Mouse (Mus musculus) ZHBTc4 (cell line): ENCODE results near the gene Sorbs2.

Source experiments
- DNase-seq: peaks from one replicate; pipeline ENCODE4 v3.0.0-alpha.2; 2011; ENCODE audit warnings: low read depth, low spot score

Gene Sorbs2

GRCm38 (mm10) chr8:45751512-45752502 lies 244.2 kb downstream of the Sorbs2 start:
- DNase-seq = peak; percentile 34

- DNase-seq = no peak
Measured at GRCm38 (mm10) chr8:45755482-45755881, 247.9 kb downstream of the Sorbs2 start.

GRCm38 (mm10) chr8:45755972-45756371 lies 248.4 kb downstream of the Sorbs2 start:
- no peak for DNase-seq

- DNase-seq = no peak
Measured at GRCm38 (mm10) chr8:45760622-45761021, 253.0 kb downstream of the Sorbs2 start.

- DNase-seq = no peak
Measured at GRCm38 (mm10) chr8:45761053-45761452, 253.5 kb downstream of the Sorbs2 start.

- no peak for DNase-seq
Measured at GRCm38 (mm10) chr8:45762982-45763689, 255.5 kb downstream of the Sorbs2 start.

- no peak for DNase-seq
Measured at GRCm38 (mm10) chr8:45763690-45764342, 256.2 kb downstream of the Sorbs2 start.

- no peak for DNase-seq
Measured at GRCm38 (mm10) chr8:45766138-45766537, 258.6 kb downstream of the Sorbs2 start.

GRCm38 (mm10) chr8:45774841-45775240 lies 267.3 kb downstream of the Sorbs2 start:
- DNase-seq = no peak

- DNase-seq = no peak
Measured at GRCm38 (mm10) chr8:45775481-45775880, 267.9 kb downstream of the Sorbs2 start.

GRCm38 (mm10) chr8:45776366-45776765 lies 268.8 kb downstream of the Sorbs2 start:
- no peak for DNase-seq

- no peak for DNase-seq
Measured at GRCm38 (mm10) chr8:45776977-45777376, 269.4 kb downstream of the Sorbs2 start.

GRCm38 (mm10) chr8:45780585-45780984 lies 273.0 kb downstream of the Sorbs2 start:
- peak; percentile 51 for DNase-seq

- DNase-seq = no peak
Measured at GRCm38 (mm10) chr8:45788610-45789009, 281.0 kb downstream of the Sorbs2 start.

- DNase-seq = peak; percentile 66
Measured at GRCm38 (mm10) chr8:45794847-45795246, 287.3 kb downstream of the Sorbs2 start.

GRCm38 (mm10) chr8:45796331-45796740 lies 288.7 kb downstream of the Sorbs2 start:
- DNase-seq = peak; percentile 81

GRCm38 (mm10) chr8:45799517-45799916 lies 291.9 kb downstream of the Sorbs2 start:
- no peak for DNase-seq

- no peak for DNase-seq
Measured at GRCm38 (mm10) chr8:45808597-45808996, 301.0 kb downstream of the Sorbs2 start.

- peak; percentile 73 for DNase-seq
Measured at GRCm38 (mm10) chr8:45816765-45817426, 309.3 kb downstream of the Sorbs2 start.

- no peak for DNase-seq
Measured at GRCm38 (mm10) chr8:45821650-45822049, 314.1 kb downstream of the Sorbs2 start.

GRCm38 (mm10) chr8:45829985-45830548 lies 322.5 kb downstream of the Sorbs2 start:
- no peak for DNase-seq
